Mouse (Mus musculus) retina, embryonic 14.5 days (tissue): ENCODE results near the gene Lpar3.
"Not testable (repeated sequence)": the region's sequence is repeated elsewhere in the genome, so short reads cannot be mapped to it uniquely, and the experiment has no call there.

ENCODE experiments used
- DNase-seq: peaks from one replicate; pipeline ENCODE4 v3.0.0-alpha.2; 2015; ENCODE audit warnings: low spot score

Lpar3 gene

GRCm38 (mm10) chr3:146209759-146210158 lies 11.0 kb upstream of the Lpar3 start:
- not testable (repeated sequence) for DNase-seq

- DNase-seq: no peak
Measured at GRCm38 (mm10) chr3:146211141-146211747, 9.5 kb upstream of the Lpar3 start.

- DNase-seq: no peak
Measured at GRCm38 (mm10) chr3:146211964-146212363, 8.8 kb upstream of the Lpar3 start.

GRCm38 (mm10) chr3:146213336-146213735 lies 7.4 kb upstream of the Lpar3 start:
- no peak for DNase-seq

GRCm38 (mm10) chr3:146216561-146216960 lies 4.2 kb upstream of the Lpar3 start:
- DNase-seq: no peak

- no peak for DNase-seq
Measured at GRCm38 (mm10) chr3:146224271-146224670, 3.5 kb downstream of the Lpar3 start.

GRCm38 (mm10) chr3:146225061-146225761 lies 4.4 kb downstream of the Lpar3 start:
- DNase-seq: no peak

GRCm38 (mm10) chr3:146227427-146227826 lies 6.7 kb downstream of the Lpar3 start:
- DNase-seq: no peak

GRCm38 (mm10) chr3:146228559-146229310 lies 8.0 kb downstream of the Lpar3 start:
- DNase-seq: no peak

- DNase-seq: no peak
Measured at GRCm38 (mm10) chr3:146232708-146233107, 11.9 kb downstream of the Lpar3 start.

- DNase-seq: no peak
Measured at GRCm38 (mm10) chr3:146233741-146234140, 13.0 kb downstream of the Lpar3 start.

GRCm38 (mm10) chr3:146234530-146234929 lies 13.8 kb downstream of the Lpar3 start:
- no peak for DNase-seq

- DNase-seq: no peak
Measured at GRCm38 (mm10) chr3:146236280-146236679, 15.5 kb downstream of the Lpar3 start.

- no peak for DNase-seq
Measured at GRCm38 (mm10) chr3:146237676-146238075, 16.9 kb downstream of the Lpar3 start.

- DNase-seq: no peak
Measured at GRCm38 (mm10) chr3:146244630-146245029, 23.9 kb downstream of the Lpar3 start.

GRCm38 (mm10) chr3:146246557-146246956 lies 25.8 kb downstream of the Lpar3 start:
- no peak for DNase-seq

- DNase-seq: no peak
Measured at GRCm38 (mm10) chr3:146246992-146247391, 26.2 kb downstream of the Lpar3 start.

GRCm38 (mm10) chr3:146249895-146250294 lies 29.1 kb downstream of the Lpar3 start:
- DNase-seq: no peak

GRCm38 (mm10) chr3:146251771-146252170 lies 31.0 kb downstream of the Lpar3 start:
- no peak for DNase-seq

GRCm38 (mm10) chr3:146253736-146254320 lies 33.1 kb downstream of the Lpar3 start:
- DNase-seq: no peak

GRCm38 (mm10) chr3:146255123-146255522 lies 34.4 kb downstream of the Lpar3 start:
- DNase-seq: no peak

- DNase-seq: no peak
Measured at GRCm38 (mm10) chr3:146257483-146258122, 36.8 kb downstream of the Lpar3 start.
